Mouse (Mus musculus) activated CD4-positive, CD25-positive, alpha-beta regulatory T cell, adult 9 weeks (primary cell): ENCODE measurements around the gene Gm20890. TPM values are rescaled to one million over a fixed set of nuclear protein-coding genes. Genes with fewer than 3 reads are reported as not detected.

ENCODE experiments used
- polyA plus RNA-seq: library from polyadenylated mRNA; unstranded; fragments of 100-300 nt; shearing (Covaris generic); gene quantifications from one replicate; pipeline ENCODE4 v1.2.1, GENCODE M21; 2017

Gene Gm20890
- not detected for polyA plus RNA-seq

DNA sequence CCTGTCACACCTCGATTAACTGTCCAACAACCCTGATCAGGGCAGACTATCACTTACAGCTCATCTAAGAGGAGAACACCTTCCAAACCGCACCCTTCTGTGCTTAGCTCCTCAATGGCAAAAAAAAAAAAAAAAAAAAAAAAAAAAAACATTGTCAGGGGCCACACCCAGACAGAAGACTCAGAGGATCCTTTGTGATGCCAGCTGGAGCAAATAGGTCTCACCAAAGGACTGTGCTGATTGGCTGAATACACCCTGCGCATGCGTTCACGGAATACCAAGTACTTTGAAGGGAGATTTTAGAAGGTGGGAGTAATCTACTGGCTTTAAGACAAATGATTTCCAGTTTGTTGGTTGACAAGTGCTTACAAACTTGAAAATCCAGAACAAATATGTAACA, at the start of gene Gm20890:
Gene Gm20890 (minus strand): TSS at position 101 of the 400 bp plus-strand sequence.

